Mouse (Mus musculus): Measurements from ENCODE around the gene Slc35f1. TPM values are rescaled to one million over a fixed set of nuclear protein-coding genes. Genes with fewer than 3 reads are reported as not detected.
A peak's percentile ranks its signal among the peaks of the same experiment; 100 is the strongest.

Gene Slc35f1
- polyA plus RNA-seq (2014; fragmentation: Nextera tagmentation; extraction: Ambion mirVana), result 2.3 and 2.9 TPM in 2 replicates

- peak within 1 kb of the TSS; percentile 65 for H3K4me3 ChIP-seq (ENCODE audit: low read depth, low read length)
- DNase-seq (ENCODE audit: low spot score) (peak; percentile 94), ATAC-seq (replicated peaks; ENCODE audit: low FRiP score, low TSS enrichment, low read depth) (peak; percentile 84)
- H3K9ac ChIP-seq (ENCODE audit: low read length), result peak within 1 kb of the TSS; percentile 57
- no peaks in the 10 kb centered on the region for H3K9me3 ChIP-seq (ENCODE audit: control insufficient read depth, low read length)
- 0 out of 2 replicates have a peak, but pooled peaks cover 10% of the 10 kb centered on the region for H3K27me3 ChIP-seq (replicated peaks; ENCODE audit: control insufficient read depth, insufficient read depth, low read length)
- H3K27ac ChIP-seq (ENCODE audit: low read depth), result no peak within 1 kb of the TSS
- no peaks in the 10 kb centered on the region for H3K4me1 ChIP-seq (replicated peaks; ENCODE audit: control insufficient read depth, insufficient read depth, low read length)
- 0% methylated on average over 46 of the region's 54 CpGs for WGBS
- no peaks in the 10 kb centered on the region for H3K36me3 ChIP-seq (ENCODE audit: control insufficient read depth, insufficient read depth, low read length)
- H3K4me2 ChIP-seq (ENCODE audit: low read length), result peak within 1 kb of the TSS; percentile 93
These were observed at the start of gene Slc35f1 for GRCm38 (mm10) chr10:52690334-52690991. TSS of gene Slc35f1 (plus strand) at chr10:52690533.

- Histone ChIP-seq H3K36me3 (ENCODE audit: control insufficient read depth, insufficient read depth, low read length) (no peaks in the 10 kb centered on the region), H3K4me3 (ENCODE audit: low read depth, low read length) (no peak overlapping the region), H3K9ac (ENCODE audit: low read length) (no peak overlapping the region), H3K4me1 (replicated peaks; ENCODE audit: control insufficient read depth, insufficient read depth, low read length) (no peaks in the 10 kb centered on the region), H3K27ac (ENCODE audit: low read depth) (no peak overlapping the region), H3K9me3 (ENCODE audit: control insufficient read depth, low read length) (no peaks in the 10 kb centered on the region), H3K4me2 (ENCODE audit: low read length) (no peak overlapping the region), H3K27me3 (replicated peaks; ENCODE audit: control insufficient read depth, insufficient read depth, low read length) (no peaks in the 10 kb centered on the region)
- no peak for ATAC-seq (replicated peaks; ENCODE audit: low FRiP score, low TSS enrichment, low read depth)
- DNase-seq (ENCODE audit: low spot score), result no peak
These were observed 19.1 kb upstream of the Slc35f1 start for GRCm38 (mm10) chr10:52671234-52671633.

GRCm38 (mm10) chr10:52690992-52691731, 829 bp downstream of the Slc35f1 start:
- peak; percentile 83 for DNase-seq (ENCODE audit: low spot score)
- peak; percentile 79 for ATAC-seq (replicated peaks; ENCODE audit: low FRiP score, low TSS enrichment, low read depth)
- Histone ChIP-seq H3K36me3 (ENCODE audit: control insufficient read depth, insufficient read depth, low read length) (no peaks in the 10 kb centered on the region), H3K9ac (ENCODE audit: low read length) (peak overlapping the region; percentile 57), H3K4me1 (replicated peaks; ENCODE audit: control insufficient read depth, insufficient read depth, low read length) (no peaks in the 10 kb centered on the region), H3K27ac (ENCODE audit: low read depth) (no peak overlapping the region), H3K27me3 (replicated peaks; ENCODE audit: control insufficient read depth, insufficient read depth, low read length) (0 out of 2 replicates have a peak, but pooled peaks cover 10% of the 10 kb centered on the region), H3K4me2 (ENCODE audit: low read length) (peak overlapping the region; percentile 93), H3K9me3 (ENCODE audit: control insufficient read depth, low read length) (no peaks in the 10 kb centered on the region), H3K4me3 (ENCODE audit: low read depth, low read length) (peak overlapping the region; percentile 65)
- WGBS, result under 1% methylated on average over 44 of the region's 45 CpGs

GRCm38 (mm10) chr10:52703688-52704087, 13.4 kb downstream of the Slc35f1 start:
- Histone ChIP-seq H3K27me3 (replicated peaks; ENCODE audit: control insufficient read depth, insufficient read depth, low read length) (no peaks in the 10 kb centered on the region), H3K4me2 (ENCODE audit: low read length) (peak overlapping the region; percentile 53), H3K4me1 (replicated peaks; ENCODE audit: control insufficient read depth, insufficient read depth, low read length) (peaks cover 4% of the 10 kb centered on the region; the same call in 1 of the 2 replicates), H3K9ac (ENCODE audit: low read length) (no peak overlapping the region), H3K36me3 (ENCODE audit: control insufficient read depth, insufficient read depth, low read length) (no peaks in the 10 kb centered on the region), H3K4me3 (ENCODE audit: low read depth, low read length) (no peak overlapping the region), H3K9me3 (ENCODE audit: control insufficient read depth, low read length) (no peaks in the 10 kb centered on the region), H3K27ac (ENCODE audit: low read depth) (no peak overlapping the region)
- ATAC-seq (replicated peaks; ENCODE audit: low FRiP score, low TSS enrichment, low read depth), result no peak
- DNase-seq (ENCODE audit: low spot score), result no peak

GRCm38 (mm10) chr10:52704101-52705051, 14.0 kb downstream of the Slc35f1 start:
- Histone ChIP-seq H3K4me1 (replicated peaks; ENCODE audit: control insufficient read depth, insufficient read depth, low read length) (peaks cover 4% of the 10 kb centered on the region; the same call in 1 of the 2 replicates), H3K9ac (ENCODE audit: low read length) (peak overlapping the region; percentile 31; the same call in 1 of the 2 replicates), H3K4me2 (ENCODE audit: low read length) (peak overlapping the region; percentile 53), H3K36me3 (ENCODE audit: control insufficient read depth, insufficient read depth, low read length) (no peaks in the 10 kb centered on the region), H3K27ac (ENCODE audit: low read depth) (no peak overlapping the region), H3K4me3 (ENCODE audit: low read depth, low read length) (peak overlapping the region; percentile 28), H3K9me3 (ENCODE audit: control insufficient read depth, low read length) (no peaks in the 10 kb centered on the region), H3K27me3 (replicated peaks; ENCODE audit: control insufficient read depth, insufficient read depth, low read length) (no peaks in the 10 kb centered on the region)
- DNase-seq (ENCODE audit: low spot score) (peak; percentile 74), ATAC-seq (replicated peaks; ENCODE audit: low FRiP score, low TSS enrichment, low read depth) (peak; percentile 70)
- WGBS, result 4% methylated on average over 31 of the region's 31 CpGs

GRCm38 (mm10) chr10:52709482-52709881, 19.1 kb downstream of the Slc35f1 start:
- DNase-seq (ENCODE audit: low spot score) (no peak), ATAC-seq (replicated peaks; ENCODE audit: low FRiP score, low TSS enrichment, low read depth) (no peak)
- H3K4me3 ChIP-seq (ENCODE audit: low read depth, low read length), result no peak overlapping the region
- no peak overlapping the region for H3K9ac ChIP-seq (ENCODE audit: low read length)
- no peak overlapping the region for H3K4me2 ChIP-seq (ENCODE audit: low read length)
- H3K27ac ChIP-seq (ENCODE audit: low read depth), result no peak overlapping the region
- no peaks in the 10 kb centered on the region for H3K9me3 ChIP-seq (ENCODE audit: control insufficient read depth, low read length)
- no peaks in the 10 kb centered on the region for H3K4me1 ChIP-seq (replicated peaks; ENCODE audit: control insufficient read depth, insufficient read depth, low read length)
- H3K36me3 ChIP-seq (ENCODE audit: control insufficient read depth, insufficient read depth, low read length), result no peaks in the 10 kb centered on the region
- 81% methylated on average over 2 of the region's 2 CpGs for WGBS
- no peaks in the 10 kb centered on the region for H3K27me3 ChIP-seq (replicated peaks; ENCODE audit: control insufficient read depth, insufficient read depth, low read length)

- Histone ChIP-seq H3K27ac (ENCODE audit: low read depth) (no peak overlapping the region), H3K9ac (ENCODE audit: low read length) (no peak overlapping the region), H3K9me3 (ENCODE audit: control insufficient read depth, low read length) (no peaks in the 10 kb centered on the region), H3K4me1 (replicated peaks; ENCODE audit: control insufficient read depth, insufficient read depth, low read length) (no peaks in the 10 kb centered on the region), H3K4me2 (ENCODE audit: low read length) (no peak overlapping the region), H3K27me3 (replicated peaks; ENCODE audit: control insufficient read depth, insufficient read depth, low read length) (no peaks in the 10 kb centered on the region), H3K4me3 (ENCODE audit: low read depth, low read length) (no peak overlapping the region), H3K36me3 (ENCODE audit: control insufficient read depth, insufficient read depth, low read length) (no peaks in the 10 kb centered on the region)
- 85% methylated on average over 4 of the region's 4 CpGs for WGBS
- no peak for ATAC-seq (replicated peaks; ENCODE audit: low FRiP score, low TSS enrichment, low read depth)
- no peak for DNase-seq (ENCODE audit: low spot score)
These were observed 21.8 kb downstream of the Slc35f1 start for GRCm38 (mm10) chr10:52712166-52712565.

GRCm38 (mm10) chr10:52714557-52714956, 24.2 kb downstream of the Slc35f1 start:
- no peaks in the 10 kb centered on the region for H3K9me3 ChIP-seq (ENCODE audit: control insufficient read depth, low read length)
- H3K4me2 ChIP-seq (ENCODE audit: low read length), result no peak overlapping the region
- no peaks in the 10 kb centered on the region for H3K4me1 ChIP-seq (replicated peaks; ENCODE audit: control insufficient read depth, insufficient read depth, low read length)
- no peak overlapping the region for H3K27ac ChIP-seq (ENCODE audit: low read depth)
- WGBS, result 71% methylated on average over 2 of the region's 2 CpGs
- H3K9ac ChIP-seq (ENCODE audit: low read length), result no peak overlapping the region
- H3K4me3 ChIP-seq (ENCODE audit: low read depth, low read length), result no peak overlapping the region
- DNase-seq (ENCODE audit: low spot score), result no peak
- no peaks in the 10 kb centered on the region for H3K27me3 ChIP-seq (replicated peaks; ENCODE audit: control insufficient read depth, insufficient read depth, low read length)
- no peak for ATAC-seq (replicated peaks; ENCODE audit: low FRiP score, low TSS enrichment, low read depth)
- no peaks in the 10 kb centered on the region for H3K36me3 ChIP-seq (ENCODE audit: control insufficient read depth, insufficient read depth, low read length)
